ENCODE assay signal across 8 mouse cellular contexts in the genomic region with DNA sequence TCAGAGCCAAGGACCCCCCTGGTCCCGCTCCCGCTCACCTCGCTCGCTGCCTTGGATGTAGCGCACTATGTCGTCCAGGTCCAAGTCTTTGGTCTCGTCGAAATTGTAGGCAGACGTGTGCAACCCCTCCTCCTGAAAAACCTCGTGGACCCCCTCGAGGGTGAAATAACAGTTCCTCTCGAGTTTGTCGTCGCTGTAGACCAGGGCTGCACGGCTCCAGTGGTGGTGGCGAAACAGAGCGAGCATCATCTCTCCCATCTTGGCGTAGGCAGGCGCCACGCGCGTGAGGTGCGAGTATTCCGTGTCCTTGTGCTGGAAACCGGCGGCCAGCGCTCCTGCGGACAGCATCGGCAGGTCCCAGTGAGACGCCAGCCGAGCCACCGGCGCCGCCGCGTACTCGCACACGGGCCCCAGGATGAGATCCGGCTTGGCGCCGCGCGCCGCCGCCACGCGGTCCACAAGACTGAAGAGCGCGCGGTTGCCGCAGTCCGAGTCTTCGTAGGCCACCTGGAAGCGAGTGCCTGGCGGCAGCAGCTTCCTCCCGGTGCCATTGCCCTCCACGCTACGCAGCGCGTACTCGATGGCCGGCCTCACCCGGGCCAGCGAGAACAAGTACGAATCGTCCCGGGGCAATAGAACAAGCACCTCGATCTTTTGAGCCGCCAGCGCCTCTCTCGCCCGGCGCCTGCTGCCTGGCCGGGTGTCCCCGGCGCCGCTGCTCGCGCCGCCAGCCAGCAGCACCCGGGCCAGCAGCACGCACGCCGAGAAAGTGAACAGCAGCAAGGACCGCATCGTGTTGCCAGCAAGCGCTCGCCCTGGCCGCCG. TPM values are rescaled to one million over a fixed set of nuclear protein-coding genes. Genes with fewer than 3 reads are reported as not detected.
DNase-seq lines count a peak whose midpoint lies in the region; ATAC-seq and TF ChIP-seq lines count a peak whose summit lies in the region.

No protein-coding gene starts in this region.

- peaks cover 13% of the 10 kb centered on the region for H3K27me3 ChIP-seq in intestine, embryonic 16.5 days (replicated peaks; ENCODE audit: control insufficient read depth, insufficient read depth, low read length)
- H3K27me3 ChIP-seq in liver, embryonic 14.5 days (ENCODE audit: control insufficient read depth, insufficient read depth, low read length) = peaks cover 50% of the 10 kb centered on the region
- peaks cover 60% of the 10 kb centered on the region for H3K27me3 ChIP-seq in neural tube, embryonic 15.5 days (replicated peaks)

- no peak for TF ChIP-seq CTCF in liver, embryonic 14.5 days (IDR thresholded peaks at IDR 0.05; ENCODE audit: low read depth)

- H3K9me3 ChIP-seq in intestine, embryonic 16.5 days (ENCODE audit: control insufficient read depth, low read length) = no peaks in the 10 kb centered on the region
- H3K9me3 ChIP-seq in liver, embryonic 14.5 days (ENCODE audit: control insufficient read depth, low read length) = no peaks in the 10 kb centered on the region
- no peaks in the 10 kb centered on the region for H3K9me3 ChIP-seq in neural tube, embryonic 15.5 days (replicated peaks)

- H3K4me1 ChIP-seq in intestine, embryonic 16.5 days (ENCODE audit: control insufficient read depth, insufficient read depth, low read length) = peaks cover 20% of the 10 kb centered on the region
- no peaks in the 10 kb centered on the region for H3K4me1 ChIP-seq in liver, embryonic 14.5 days (replicated peaks; ENCODE audit: control insufficient read depth in 2 of 2, insufficient read depth in 2 of 2, low read length in 1 of 2)
- H3K4me1 ChIP-seq in neural tube, embryonic 15.5 days = peaks cover 47% of the 10 kb centered on the region

- peak; percentile 29 to 40 for DNase-seq in cerebellum, postnatal 14 days
- no peak for DNase-seq in cerebellum, adult 11 months
- DNase-seq in brain, adult 2 months (ENCODE audit: low read depth, low spot score) = peak; percentile 46
- DNase-seq in gastrocnemius, postnatal 10 days = peak; percentile 45
- no peak for DNase-seq in liver, embryonic 14.5 days (ENCODE audit: low read depth in 3 of 3, low spot score in 3 of 3)
- DNase-seq in spleen, adult 18-20 months = no peak

- H3K4me2 ChIP-seq in intestine, embryonic 16.5 days (ENCODE audit: low read depth, low read length) = peak overlapping the region; percentile 95
- H3K4me2 ChIP-seq in liver, embryonic 14.5 days (ENCODE audit: low read depth) = peak overlapping the region; percentile 30
- H3K4me2 ChIP-seq in neural tube, embryonic 15.5 days = peak overlapping the region; percentile 97

- H3K9ac ChIP-seq in intestine, embryonic 16.5 days (ENCODE audit: low read depth, low read length) = peak overlapping the region; percentile 80
- H3K9ac ChIP-seq in liver, embryonic 14.5 days (replicated peaks) = no peak overlapping the region
- peak overlapping the region; percentile 47 for H3K9ac ChIP-seq in neural tube, embryonic 15.5 days (replicated peaks)

- H3K27ac ChIP-seq in intestine, embryonic 16.5 days (ENCODE audit: low read length) = peak overlapping the region; percentile 68
- H3K27ac ChIP-seq in liver, embryonic 14.5 days = no peak overlapping the region
- peak overlapping the region; percentile 60 for H3K27ac ChIP-seq in neural tube, embryonic 15.5 days (replicated peaks)

- WGBS in intestine, embryonic 16.5 days = under 1% methylated on average over 90 of the region's 90 CpGs
- WGBS in liver, embryonic 14.5 days (ENCODE audit: insufficient replicate concordance) = 1% methylated on average over 90 of the region's 90 CpGs
- WGBS in neural tube, embryonic 15.5 days = under 1% methylated on average over 88 of the region's 90 CpGs

- ATAC-seq in intestine, embryonic 16.5 days = peak; percentile 34
- ATAC-seq in liver, embryonic 14.5 days (ENCODE audit: insufficient read depth) = no peak
- ATAC-seq in neural tube, embryonic 15.5 days (ENCODE audit: low FRiP score) = peak; percentile 63

- peak overlapping the region; percentile 71 for H3K4me3 ChIP-seq in intestine, embryonic 16.5 days (ENCODE audit: low read length)
- H3K4me3 ChIP-seq in liver, embryonic 14.5 days (ENCODE audit: insufficient read depth in 1 of 2, low read depth in 2 of 2, low read length in 2 of 2) = peak overlapping the region; percentile 49 to 53
- H3K4me3 ChIP-seq in neural tube, embryonic 15.5 days (replicated peaks) = peak overlapping the region; percentile 57

- no peak for TF ChIP-seq EP300 in liver, embryonic 14.5 days (IDR thresholded peaks at IDR 0.05; ENCODE audit: low read depth)

- no peaks in the 10 kb centered on the region for H3K36me3 ChIP-seq in intestine, embryonic 16.5 days (ENCODE audit: control insufficient read depth, insufficient read depth, low read length)
- no peaks in the 10 kb centered on the region for H3K36me3 ChIP-seq in liver, embryonic 14.5 days (replicated peaks; ENCODE audit: control insufficient read depth, insufficient read depth, low read depth)
- no peaks in the 10 kb centered on the region for H3K36me3 ChIP-seq in neural tube, embryonic 15.5 days

RNA-seq across cellular contexts. Expression of gene Npr3, which starts 2.0 kb away (rescaled TPM):
- 10 to 100 TPM; 10.6 to 11.2 TPM for total RNA-seq in gastrocnemius, postnatal 10 days (2021)
- 5.0 TPM in 2 replicates for polyA plus RNA-seq in intestine, embryonic 16.5 days (2015; fragmentation: Nextera tagmentation; extraction: Ambion mirVana)
- 1.3 and 1.8 TPM in 2 replicates for polyA plus RNA-seq in liver, embryonic 14.5 days (2012; rRNA removed)
- polyA plus RNA-seq in liver, embryonic 14.5 days (2014; fragmentation: Nextera tagmentation; extraction: Ambion mirVana) = 1.7 and 2.4 TPM in 2 replicates
- 1.4 and 2.5 TPM in 2 replicates for polyA plus RNA-seq in neural tube, embryonic 15.5 days (2015; fragmentation: Nextera tagmentation; extraction: Ambion mirVana)

Comparison
In these comparisons a context has a peak if more than half of its experiments do, and no peak if none do; other contexts are left out.
1. DNase-seq: peak in cerebellum, postnatal 14 days (2 of 2), brain, adult 2 months (single experiment) and gastrocnemius, postnatal 10 days (single experiment); none in cerebellum, adult 11 months (single experiment), liver, embryonic 14.5 days (0 of 3) and spleen, adult 18-20 months (0 of 2).
2. H3K4me2 ChIP-seq: peak in every context shown above with its lines; median percentile 97 in neural tube, embryonic 15.5 days; 95 in intestine, embryonic 16.5 days; 30 in liver, embryonic 14.5 days.
3. Peak in every context shown above with its lines, with median percentiles within 50 percentile points of each other: H3K4me3 ChIP-seq.